13 mouse cellular contexts compared by ENCODE assay signal in genomic region chr5:36022361-36022760, GRCm38 (mm10).
"Had no signal": no experiment of that assay in that cellular context is flagged by ENCODE, and none has a peak within 500 bp of the region (broad histone marks: within the 10 kb centered on the region; RNA-seq: fewer than 3 reads in every experiment).

No protein-coding gene starts in this region.

- H3K4me2 ChIP-seq: kidney, embryonic 15.5 days; limb, embryonic 15.5 days; liver, embryonic 12.5 days; lung, embryonic 14.5 days had no signal

- H3K27me3 ChIP-seq: kidney, embryonic 15.5 days; limb, embryonic 15.5 days; liver, embryonic 12.5 days had no signal

- H3K27ac ChIP-seq: kidney, embryonic 15.5 days; limb, embryonic 15.5 days; liver, embryonic 12.5 days had no signal

- H3K9ac ChIP-seq: kidney, embryonic 15.5 days; limb, embryonic 15.5 days; liver, embryonic 12.5 days; lung, embryonic 14.5 days had no signal

- H3K4me1 ChIP-seq: kidney, embryonic 15.5 days; liver, embryonic 12.5 days had no signal

- DNase-seq: kidney, adult 2 months; kidney, postnatal 14 days; layer of hippocampus, postnatal 36 days; lung, embryonic 14.5 days; lung, postnatal 10 days; lung, postnatal 4 days; right cerebral cortex, postnatal 4 days; spleen, adult 18-20 months; thymus, adult 18-20 months; thymus, postnatal 14 days had no signal

- H3K4me3 ChIP-seq: kidney, embryonic 15.5 days; limb, embryonic 15.5 days; liver, embryonic 12.5 days had no signal

- H3K36me3 ChIP-seq: liver, embryonic 12.5 days had no signal

- H3K9me3 ChIP-seq: kidney, embryonic 15.5 days; limb, embryonic 15.5 days; liver, embryonic 12.5 days had no signal

- ATAC-seq: liver, embryonic 12.5 days had no signal
